Mouse (Mus musculus) G1E (cell line): ENCODE data around the gene Ubd.

Source experiments
- CTCF ChIP-seq: IDR thresholded peaks from 2 replicates; pipeline ENCODE4 v1.5.1; 2012; ENCODE audit warnings: low read depth, low read length, inconsistent platforms, mixed read lengths
- GATA1 ChIP-seq: IDR thresholded peaks from 2 replicates; pipeline ENCODE4 v1.6.1; 2012; ENCODE audit warnings: borderline replicate concordance, low read length, inconsistent platforms, mixed read lengths

DNA sequence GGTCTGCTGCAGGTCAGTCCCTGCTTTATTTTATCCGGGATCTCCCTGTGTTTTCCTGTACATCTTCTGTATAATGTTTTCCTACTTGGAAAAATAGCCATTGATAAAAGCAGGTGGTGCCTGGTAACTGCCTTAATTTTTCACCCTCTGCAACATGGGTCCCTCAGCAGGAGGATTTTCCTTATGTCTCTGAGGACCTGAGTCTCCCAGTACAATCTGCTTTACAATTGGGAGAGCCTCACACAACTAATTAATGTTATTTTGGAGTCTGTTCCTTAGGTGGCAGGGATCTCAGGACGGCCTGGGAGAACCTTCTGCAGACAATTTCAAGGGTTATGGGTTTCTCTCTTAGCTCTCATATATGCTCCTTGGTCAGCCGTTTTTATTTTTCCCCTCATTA is 19.3 kb downstream of the Ubd start, which contains the start of gene Olfr95:
- TF ChIP-seq CTCF: no peak
- no peak for TF ChIP-seq GATA1
